Mouse (Mus musculus) common myeloid progenitor, adult 5-6 weeks (primary cell): ENCODE measurements around the gene Aatk. TPM values are rescaled to one million over a fixed set of nuclear protein-coding genes. Genes with fewer than 3 reads are reported as not detected.
A peak's percentile ranks its signal among the peaks of the same experiment; 100 is the strongest.

Experiments used
- ATAC-seq: replicated peaks from 2 replicates; pipeline ENCODE4 v1.8.0; 2016; ENCODE audit warnings: low read depth, mild to moderate bottlenecking, moderate TSS enrichment, inconsistent platforms; ENCODE audit not compliant: poor library complexity, severe bottlenecking
- total RNA-seq: library from RNA; stranded (forward); fragments of 200-1000, 187-1606 nt; gene quantifications from 2 replicates; pipeline ENCODE4 v1.2.3, GENCODE M21; 2017

Aatk gene
- total RNA-seq, 1 experiment from 2014 or later = 2.6 TPM

- no peak for ATAC-seq
Observed at GRCm38 (mm10) chr11:120005434-120006317, 41.3 kb downstream of the Aatk start.

- no peak for ATAC-seq
Observed at GRCm38 (mm10) chr11:120002634-120003220, 44.2 kb downstream of the Aatk start.

GRCm38 (mm10) chr11:120002041-120002440 is 44.9 kb downstream of the Aatk start:
- no peak for ATAC-seq

GRCm38 (mm10) chr11:119997351-119997750 is 49.6 kb downstream of the Aatk start:
- no peak for ATAC-seq

- ATAC-seq = peak; percentile 82
Observed at GRCm38 (mm10) chr11:119991338-119991678, 55.7 kb downstream of the Aatk start.

GRCm38 (mm10) chr11:119990658-119991337 is 56.2 kb downstream of the Aatk start:
- no peak for ATAC-seq

- no peak for ATAC-seq
Observed at GRCm38 (mm10) chr11:119989115-119989564, 57.8 kb downstream of the Aatk start.

GRCm38 (mm10) chr11:119988391-119988790 is 58.6 kb downstream of the Aatk start:
- ATAC-seq = no peak

GRCm38 (mm10) chr11:119987876-119988275 is 59.1 kb downstream of the Aatk start:
- ATAC-seq = no peak

GRCm38 (mm10) chr11:119986751-119987425 is 60.1 kb downstream of the Aatk start:
- 0 out of 2 replicates have a peak, but pooled peaks have one; percentile 34 for ATAC-seq

- no peak for ATAC-seq
Observed at GRCm38 (mm10) chr11:119983151-119983550, 63.8 kb downstream of the Aatk start.

GRCm38 (mm10) chr11:119982236-119982635 is 64.7 kb downstream of the Aatk start:
- ATAC-seq = no peak

GRCm38 (mm10) chr11:119981769-119982168 is 65.2 kb downstream of the Aatk start:
- no peak for ATAC-seq

GRCm38 (mm10) chr11:119979596-119980385 is 67.2 kb downstream of the Aatk start:
- no peak for ATAC-seq

GRCm38 (mm10) chr11:119978701-119979100 is 68.3 kb downstream of the Aatk start:
- no peak for ATAC-seq

- ATAC-seq = no peak
Observed at GRCm38 (mm10) chr11:119975739-119976501, 71.0 kb downstream of the Aatk start.

GRCm38 (mm10) chr11:119973789-119974188 is 73.2 kb downstream of the Aatk start:
- ATAC-seq = no peak

GRCm38 (mm10) chr11:119970021-119970851 is 76.7 kb downstream of the Aatk start:
- no peak for ATAC-seq
